Mouse (Mus musculus) limb, embryonic 10.5 days (tissue): ENCODE results near the gene Cela2a. TPM values are rescaled to one million over a fixed set of nuclear protein-coding genes. Genes with fewer than 3 reads are reported as not detected.

Experiments used
- DNase-seq: peaks from one replicate; pipeline ENCODE4 v3.0.0-alpha.2; 2017; ENCODE audit warnings: low spot score
- H3K27ac ChIP-seq: fragments of 300-500 bp; sonication (generic); 2 replicates; pipeline ENCODE4 v1.5.1; 2016; ENCODE audit warnings: mild to moderate bottlenecking
- H3K27me3 ChIP-seq: fragments of 300-500 bp; sonication (generic); 2 replicates; pipeline ENCODE4 v1.6.1; 2016; ENCODE audit warnings: low read depth, mild to moderate bottlenecking; ENCODE audit not compliant: poor library complexity, severe bottlenecking
- H3K36me3 ChIP-seq: fragments of 300-500 bp; sonication (generic); 2 replicates; pipeline ENCODE4 v1.6.1; 2016; ENCODE audit warnings: mild to moderate bottlenecking, moderate library complexity
- H3K4me1 ChIP-seq: fragments of 300-500 bp; sonication (generic); 2 replicates; pipeline ENCODE4 v1.6.1; 2016
- H3K4me3 ChIP-seq: fragments of 300-500 bp; sonication (generic); 2 replicates; pipeline ENCODE4 v1.5.1; 2016; ENCODE audit warnings: mild to moderate bottlenecking, moderate library complexity
- H3K9me3 ChIP-seq: fragments of 300-500 bp; sonication (generic); replicated peaks from 2 replicates; pipeline ENCODE4 v1.6.1; 2016; ENCODE audit warnings: mild to moderate bottlenecking
- WGBS: fragments of 180-500 bp; shearing (Covaris S2); methylation state at CpG from one replicate; pipeline ENCODE4 v1.1.7; 2016; 5-methylcytosine and 5-hydroxymethylcytosine counted together
- polyA plus RNA-seq: library from polyadenylated mRNA; unstranded; fragments of >200 nt; fragmentation: Nextera tagmentation; extraction: Ambion mirVana; gene quantifications from 2 replicates; pipeline ENCODE4 v1.2.1, GENCODE M21; 2016

The Cela2a gene
- polyA plus RNA-seq, 1 experiment from 2014 or later = not detected

GRCm38 (mm10) chr4:141766668-141767352 is 59.1 kb downstream of the Cela2a start:
- 92% methylated on average over 19 of the region's 19 CpGs for WGBS
- Histone ChIP-seq H3K4me3 (no peak overlapping the region), H3K9me3 (no peaks in the 10 kb centered on the region), H3K36me3 (peaks cover 97% of the 10 kb centered on the region), H3K4me1 (no peaks in the 10 kb centered on the region), H3K27ac (no peak overlapping the region), H3K27me3 (no peaks in the 10 kb centered on the region)
- no peak for DNase-seq

GRCm38 (mm10) chr4:141766316-141766667 is 59.7 kb downstream of the Cela2a start:
- no peaks in the 10 kb centered on the region for H3K27me3 ChIP-seq
- H3K36me3 ChIP-seq = peaks cover 97% of the 10 kb centered on the region
- H3K4me3 ChIP-seq = no peak overlapping the region
- H3K9me3 ChIP-seq = no peaks in the 10 kb centered on the region
- H3K27ac ChIP-seq = no peak overlapping the region
- DNase-seq = no peak
- WGBS = 92% methylated on average over 8 of the region's 8 CpGs
- H3K4me1 ChIP-seq = no peaks in the 10 kb centered on the region

GRCm38 (mm10) chr4:141765008-141765407 is 61.0 kb downstream of the Cela2a start:
- no peaks in the 10 kb centered on the region for H3K4me1 ChIP-seq
- no peaks in the 10 kb centered on the region for H3K9me3 ChIP-seq
- H3K27me3 ChIP-seq = no peaks in the 10 kb centered on the region
- 94% methylated on average over 3 of the region's 3 CpGs for WGBS
- H3K36me3 ChIP-seq = peaks cover 94% of the 10 kb centered on the region
- DNase-seq = no peak
- no peak overlapping the region for H3K27ac ChIP-seq
- H3K4me3 ChIP-seq = no peak overlapping the region

Other genes with a start within 250 kb of the Cela2a start
- gene Fblim1, start 220.1 kb downstream of the Cela2a start, polyA plus RNA-seq = 58.6 and 77.7 TPM in 2 replicates
- 1.1 and 1.6 TPM in 2 replicates for gene Tmem82, start 207.5 kb downstream of the Cela2a start, polyA plus RNA-seq
- 0.05 TPM in 1 of 2 replicates, not detected in the other for gene Slc25a34, start 202.3 kb downstream of the Cela2a start, polyA plus RNA-seq
- 5.0 and 5.6 TPM in 2 replicates for gene Plekhm2, start 161.3 kb downstream of the Cela2a start, polyA plus RNA-seq
- 1.3 and 3.0 TPM in 2 replicates for gene Rsc1a1, start 140.6 kb downstream of the Cela2a start, polyA plus RNA-seq
- gene Ddi2, start 102.7 kb downstream of the Cela2a start, polyA plus RNA-seq = 33.2 and 33.8 TPM in 2 replicates
- gene Agmat, start 79.5 kb downstream of the Cela2a start, polyA plus RNA-seq = not detected in 2 replicates
- gene Dnajc16, start 35.2 kb downstream of the Cela2a start, polyA plus RNA-seq = 3.7 and 4.6 TPM in 2 replicates
- 24.0 and 24.2 TPM in 2 replicates for gene Casp9, start 32.5 kb downstream of the Cela2a start, polyA plus RNA-seq
- not detected in 2 replicates for gene Ctrc, start 20.2 kb upstream of the Cela2a start, polyA plus RNA-seq
- 33.7 and 35.1 TPM in 2 replicates for gene Efhd2, start 48.8 kb upstream of the Cela2a start, polyA plus RNA-seq
- gene Fhad1, start 188.9 kb upstream of the Cela2a start, polyA plus RNA-seq = 0.19 and 0.24 TPM in 2 replicates